Mouse (Mus musculus): Measurements from ENCODE around the gene Slc9a6.

GRCm38 (mm10) chrX:56597219-56597886 is 12.2 kb upstream of the Slc9a6 start:
- no peak for TF ChIP-seq POLR2A (IDR thresholded peaks at IDR 0.05; ENCODE audit: low read depth, low read length)
- TF ChIP-seq CTCF (IDR thresholded peaks at IDR 0.05; ENCODE audit: extremely low read depth, insufficient read depth, insufficient read length, insufficient replicate concordance) = no peak
